Mouse (Mus musculus) liver, embryonic 14.5 days (tissue): ENCODE results near the gene Acvr2a. TPM values are rescaled to one million over a fixed set of nuclear protein-coding genes. Genes with fewer than 3 reads are reported as not detected.
A peak's percentile ranks its signal among the peaks of the same experiment; 100 is the strongest.

Experiments
- ATAC-seq: fragments of 200-750 bp; cut with Nextera tagmentation; 2 replicates; pipeline ENCODE4 v1.8.0; 2017; ENCODE audit warnings: moderate number of reproducible peaks, mild to moderate bottlenecking, moderate library complexity; ENCODE audit not compliant: insufficient read depth
- DNase-seq, 3 experiments: peaks; one replicate each; pipeline ENCODE4 v3.0.0-alpha.2; 2012 to 2013; ENCODE audit warnings: low read depth in 3 of 3, low spot score in 3 of 3
- H3K27ac ChIP-seq: fragments of 300-500 bp; sonication (generic); 2 replicates; pipeline ENCODE4 v1.5.1; 2014; ENCODE audit warnings: moderate library complexity, mild to moderate bottlenecking, control low read depth, inconsistent platforms
- H3K27me3 ChIP-seq: fragments of 300-500 bp; sonication (generic); 2 replicates; pipeline ENCODE4 v1.6.1; 2014; ENCODE audit warnings: mild to moderate bottlenecking, low read length, moderate library complexity; ENCODE audit not compliant: control insufficient read depth, insufficient read depth
- H3K36me3 ChIP-seq: fragments of 300-500 bp; sonication (generic); replicated peaks from 2 replicates; pipeline ENCODE4 v1.6.1; 2014; ENCODE audit warnings: low read depth; ENCODE audit not compliant: control insufficient read depth, insufficient read depth
- H3K4me1 ChIP-seq, 2 experiments: fragments of 200-500 bp in 1 of 2; fragments of 300-500 bp in 1 of 2; sonication (generic) in 1 of 2; replicated peaks; 2 replicates each; pipeline ENCODE4 v1.6.1; 2012 to 2014; ENCODE audit warnings: antibody characterized with exemption in 1 of 2, inconsistent platforms in 1 of 2, low read length in 1 of 2; ENCODE audit not compliant: control insufficient read depth in 2 of 2, insufficient read depth in 2 of 2
- H3K4me2 ChIP-seq: fragments of 300-500 bp; sonication (generic); 2 replicates; pipeline ENCODE4 v1.6.1; 2014; ENCODE audit warnings: low read depth, mild to moderate bottlenecking, control low read depth, moderate library complexity
- H3K4me3 ChIP-seq, 2 experiments: fragments of 200-500 bp in 1 of 2; fragments of 300-500 bp in 1 of 2; sonication (generic) in 1 of 2; 2 replicates each; pipeline ENCODE4 v1.5.1; 2012 to 2014; ENCODE audit warnings: low read depth in 2 of 2, low read length in 2 of 2, mild to moderate bottlenecking in 2 of 2, control low read depth in 1 of 2, inconsistent platforms in 1 of 2, moderate library complexity in 1 of 2; ENCODE audit not compliant: insufficient read depth in 1 of 2
- H3K9ac ChIP-seq: fragments of 300-500 bp; sonication (generic); replicated peaks from 2 replicates; pipeline ENCODE4 v1.6.1; 2014; ENCODE audit warnings: mild to moderate bottlenecking, control low read depth, moderate library complexity
- H3K9me3 ChIP-seq: fragments of 300-500 bp; sonication (generic); 2 replicates; pipeline ENCODE4 v1.6.1; 2016; ENCODE audit warnings: low read length, mixed read lengths; ENCODE audit not compliant: control insufficient read depth
- CTCF ChIP-seq: IDR thresholded peaks from 2 replicates; pipeline ENCODE4 v1.5.1; 2016; ENCODE audit warnings: antibody characterized with exemption, low read depth, control low read depth
- EP300 ChIP-seq: IDR thresholded peaks from 2 replicates; pipeline ENCODE4 v1.6.1; 2016; ENCODE audit warnings: antibody characterized with exemption, low read depth
- WGBS: fragments of 180-500 bp; shearing (Covaris S2); extraction: QIAGEN DNeasy Blood & Tissue Kit; methylation state at CpG from one replicate; pipeline ENCODE4 v1.1.7; 2014; ENCODE audit not compliant: insufficient replicate concordance; 5-methylcytosine and 5-hydroxymethylcytosine counted together
- polyA plus RNA-seq, 2 experiments: library from polyadenylated mRNA; depleted of rRNA in 1 of 2; stranded (reverse) in 1 of 2; unstranded in 1 of 2; fragments of >200 nt; fragmentation: Nextera tagmentation in 1 of 2; extraction: Ambion mirVana in 1 of 2; gene quantifications; 2 replicates each; pipeline versions ENCODE4 v1.2.1 to v1.2.3; 2012 to 2014

Gene Acvr2a
- polyA plus RNA-seq, 2 experiments, result 1.3 to 2.5 TPM

DNA sequence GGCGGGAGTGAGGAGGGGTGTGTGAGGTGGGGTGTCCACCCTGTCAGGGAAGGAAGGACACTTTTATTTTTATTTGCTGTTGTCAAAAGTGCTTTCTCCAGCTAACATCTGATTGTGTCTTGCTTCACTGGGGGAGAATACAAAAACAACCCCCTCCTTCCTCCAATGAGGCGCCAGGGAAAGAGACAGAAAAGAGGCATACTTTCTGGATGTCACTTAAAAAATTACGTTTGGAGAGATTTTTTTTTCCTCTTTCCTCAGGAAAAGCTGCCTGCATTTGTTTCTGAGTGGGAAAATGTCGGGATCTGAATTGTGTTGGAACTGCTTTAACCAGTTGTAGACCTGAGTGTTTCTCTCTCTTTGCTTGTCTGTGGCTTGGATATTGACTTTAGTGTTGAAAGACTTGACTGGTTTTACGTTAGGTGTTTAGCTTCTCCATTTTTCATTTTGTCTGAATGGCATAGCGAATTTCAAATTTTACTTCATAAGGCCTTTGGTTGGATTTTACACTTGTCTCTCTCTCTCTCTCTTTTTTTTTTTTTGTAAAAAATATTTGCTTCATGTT lies 136.5 kb downstream of the Acvr2a start:
- peak overlapping the region; percentile 87 for H3K9ac ChIP-seq
- H3K4me3 ChIP-seq, result peak overlapping the region; percentile 75 to 85
- H3K27me3 ChIP-seq, result no peaks in the 10 kb centered on the region
- no peaks in the 10 kb centered on the region for H3K36me3 ChIP-seq
- peak overlapping the region; percentile 80 for H3K4me2 ChIP-seq
- H3K9me3 ChIP-seq, result no peaks in the 10 kb centered on the region
- DNase-seq, result peak in 2 of 3 experiments; percentile 18 to 35
- peaks cover 3 to 4% of the 10 kb centered on the region in 2 experiments for H3K4me1 ChIP-seq
- 2% methylated on average over 6 of the region's 6 CpGs for WGBS
- ATAC-seq, result no peak
- H3K27ac ChIP-seq, result peak overlapping the region; percentile 66
- TF ChIP-seq CTCF (no peak), EP300 (no peak)

Other genes with a start within 250 kb of the Acvr2a start
- 1.6 and 1.8 TPM in 2 replicates for gene Mbd5, start 135.4 kb downstream of the Acvr2a start, polyA plus RNA-seq (2012; rRNA removed)
- 5.7 TPM in 2 replicates for gene Mbd5, start 135.4 kb downstream of the Acvr2a start, polyA plus RNA-seq (2014; fragmentation: Nextera tagmentation; extraction: Ambion mirVana)
- gene Orc4, start 136.2 kb downstream of the Acvr2a start, polyA plus RNA-seq (2012; rRNA removed), result 18.2 and 22.0 TPM in 2 replicates
- 37.4 and 40.4 TPM in 2 replicates for gene Orc4, start 136.2 kb downstream of the Acvr2a start, polyA plus RNA-seq (2014; fragmentation: Nextera tagmentation; extraction: Ambion mirVana)